Mouse (Mus musculus): ENCODE data around the gene Scp2.

GRCm38 (mm10) chr4:108031502-108032351 lies 113.1 kb downstream of the Scp2 start:
- no peak for TF ChIP-seq CTCF (IDR thresholded peaks at IDR 0.05; ENCODE audit: borderline replicate concordance, insufficient read depth, low read depth, low read length)
- no peak for TF ChIP-seq POLR2A (IDR thresholded peaks at IDR 0.05; ENCODE audit: borderline replicate concordance, insufficient read depth, low read length)
